Mouse (Mus musculus) stomach, postnatal 0 days (tissue): ENCODE data around the gene Arap1. TPM values are rescaled to one million over a fixed set of nuclear protein-coding genes. Genes with fewer than 3 reads are reported as not detected.
A peak's percentile ranks its signal among the peaks of the same experiment; 100 is the strongest.

Source experiments
- ATAC-seq: fragments of 200-750 bp; cut with Nextera tagmentation; 2 replicates; pipeline ENCODE4 v1.8.0; 2017; ENCODE audit not compliant: low FRiP score, low TSS enrichment
- DNase-seq: peaks from one replicate; pipeline ENCODE4 v3.0.0-alpha.2; 2016; ENCODE audit warnings: low spot score
- H3K27ac ChIP-seq: fragments of 300-500 bp; sonication (generic); replicated peaks from 2 replicates; pipeline ENCODE4 v1.5.1; 2014; ENCODE audit warnings: mild to moderate bottlenecking, control low read depth
- H3K27me3 ChIP-seq: fragments of 300-500 bp; sonication (generic); 2 replicates; pipeline ENCODE4 v1.6.1; 2014; ENCODE audit warnings: low read length; ENCODE audit not compliant: control insufficient read depth, insufficient read depth
- H3K36me3 ChIP-seq: fragments of 300-500 bp; sonication (generic); 2 replicates; pipeline ENCODE4 v1.6.1; 2014; ENCODE audit warnings: low read length, mixed read lengths; ENCODE audit not compliant: control insufficient read depth, insufficient read depth
- H3K4me1 ChIP-seq: fragments of 300-500 bp; sonication (generic); replicated peaks from 2 replicates; pipeline ENCODE4 v1.6.1; 2014; ENCODE audit warnings: antibody characterized with exemption; ENCODE audit not compliant: control insufficient read depth, insufficient read depth
- H3K4me2 ChIP-seq: fragments of 300-500 bp; sonication (generic); replicated peaks from 2 replicates; pipeline ENCODE4 v1.6.1; 2014; ENCODE audit warnings: low read depth, mild to moderate bottlenecking, control low read depth, moderate library complexity
- H3K4me3 ChIP-seq: fragments of 300-500 bp; sonication (generic); 2 replicates; pipeline ENCODE4 v1.5.1; 2014; ENCODE audit warnings: low read depth, low read length, control low read depth
- H3K9ac ChIP-seq: fragments of 300-500 bp; sonication (generic); 2 replicates; pipeline ENCODE4 v1.6.1; 2014; ENCODE audit warnings: mild to moderate bottlenecking, low read length, control low read depth, mixed read lengths
- H3K9me3 ChIP-seq: fragments of 300-500 bp; sonication (generic); 2 replicates; pipeline ENCODE4 v1.6.1; 2016; ENCODE audit warnings: low read length; ENCODE audit not compliant: control insufficient read depth
- CTCF ChIP-seq: IDR thresholded peaks from 2 replicates; pipeline ENCODE4 v1.5.1; 2016; ENCODE audit warnings: antibody characterized with exemption, low read depth, mild to moderate bottlenecking, moderate library complexity
- EP300 ChIP-seq: optimal IDR thresholded peaks from 2 replicates; pipeline ENCODE3; 2016; ENCODE audit warnings: antibody characterized with exemption
- WGBS: fragments of 180-500 bp; shearing (Covaris S2); extraction: QIAGEN DNeasy Blood & Tissue Kit; methylation state at CpG from one replicate; pipeline ENCODE4 v1.1.7; 2014; 5-methylcytosine and 5-hydroxymethylcytosine counted together
- polyA plus RNA-seq: library from polyadenylated mRNA; unstranded; fragments of >200 nt; fragmentation: Nextera tagmentation; extraction: Ambion mirVana; gene quantifications from 2 replicates; pipeline ENCODE4 v1.2.1, GENCODE M21; 2015

Arap1 gene
- polyA plus RNA-seq, 1 experiment from 2014 or later, result 37.2 TPM

DNA sequence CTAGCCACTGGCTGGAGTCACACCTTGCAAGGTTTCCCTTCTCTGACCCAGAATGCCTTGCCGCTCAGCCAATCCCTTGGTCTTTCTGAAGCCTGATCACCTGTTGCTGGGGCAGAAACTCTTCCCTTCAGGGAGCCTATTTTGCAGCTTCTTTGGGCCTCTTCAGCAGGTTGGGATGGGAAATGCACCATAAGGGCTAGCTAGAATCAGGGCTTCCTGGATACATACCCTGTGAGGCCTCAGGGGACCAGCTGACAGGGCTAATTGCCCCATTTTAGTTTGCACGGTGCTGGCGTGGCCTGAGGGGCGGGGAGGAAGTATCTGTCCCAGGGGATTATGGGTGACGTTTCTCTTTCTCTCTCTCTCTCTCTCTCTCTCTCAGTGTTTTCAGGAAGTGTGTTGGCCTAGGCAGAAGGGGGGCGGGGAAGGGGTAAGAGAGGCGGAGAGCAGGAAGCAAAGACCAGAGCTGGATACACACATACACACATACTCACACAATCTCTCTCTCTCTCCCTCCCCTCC lies 29.9 kb downstream of the Arap1 start:
- Histone ChIP-seq H3K27ac (peak overlapping the region; percentile 95), H3K4me1 (no peaks in the 10 kb centered on the region), H3K4me3 (peak overlapping the region; percentile 40), H3K27me3 (no peaks in the 10 kb centered on the region), H3K4me2 (peak overlapping the region; percentile 71), H3K9me3 (no peaks in the 10 kb centered on the region), H3K36me3 (no peaks in the 10 kb centered on the region), H3K9ac (peak overlapping the region; percentile 74)
- peak; percentile 90 for DNase-seq
- no peak for TF ChIP-seq EP300
- no peak for TF ChIP-seq CTCF
- WGBS, result 12% methylated on average over 6 of the region's 7 CpGs
- peak; percentile 94 for ATAC-seq

DNA sequence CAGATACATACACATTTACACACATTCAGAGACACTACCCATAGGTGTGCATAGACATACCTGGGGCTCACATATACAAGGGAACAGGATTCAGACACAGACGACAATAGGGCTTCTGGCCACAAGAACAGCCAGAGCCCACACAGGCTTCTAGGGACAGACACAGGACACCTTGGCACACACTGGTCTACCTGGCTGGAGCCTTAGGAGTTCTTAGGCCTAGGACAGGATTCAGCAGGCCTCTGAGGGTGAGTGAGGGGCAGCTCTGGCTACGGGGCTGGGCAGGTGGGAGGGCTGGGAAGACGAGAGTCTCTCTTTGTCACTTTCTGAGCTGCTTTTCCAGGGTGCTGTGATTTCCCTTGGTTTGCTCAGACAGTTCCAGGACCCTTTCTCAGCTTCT lies 30.4 kb downstream of the Arap1 start:
- ATAC-seq (peak; percentile 11; the same call in 1 of the 2 replicates), DNase-seq (peak; percentile 39)
- WGBS, result 29% methylated on average over 3 of the region's 3 CpGs
- H3K36me3 ChIP-seq, result no peaks in the 10 kb centered on the region
- no peaks in the 10 kb centered on the region for H3K27me3 ChIP-seq
- peak overlapping the region; percentile 95 for H3K27ac ChIP-seq
- peak overlapping the region; percentile 40 for H3K4me3 ChIP-seq
- TF ChIP-seq EP300 (no peak), CTCF (no peak)
- H3K9me3 ChIP-seq, result no peaks in the 10 kb centered on the region
- H3K4me2 ChIP-seq, result peak overlapping the region; percentile 71
- peak overlapping the region; percentile 74 for H3K9ac ChIP-seq
- H3K4me1 ChIP-seq, result no peaks in the 10 kb centered on the region

DNA sequence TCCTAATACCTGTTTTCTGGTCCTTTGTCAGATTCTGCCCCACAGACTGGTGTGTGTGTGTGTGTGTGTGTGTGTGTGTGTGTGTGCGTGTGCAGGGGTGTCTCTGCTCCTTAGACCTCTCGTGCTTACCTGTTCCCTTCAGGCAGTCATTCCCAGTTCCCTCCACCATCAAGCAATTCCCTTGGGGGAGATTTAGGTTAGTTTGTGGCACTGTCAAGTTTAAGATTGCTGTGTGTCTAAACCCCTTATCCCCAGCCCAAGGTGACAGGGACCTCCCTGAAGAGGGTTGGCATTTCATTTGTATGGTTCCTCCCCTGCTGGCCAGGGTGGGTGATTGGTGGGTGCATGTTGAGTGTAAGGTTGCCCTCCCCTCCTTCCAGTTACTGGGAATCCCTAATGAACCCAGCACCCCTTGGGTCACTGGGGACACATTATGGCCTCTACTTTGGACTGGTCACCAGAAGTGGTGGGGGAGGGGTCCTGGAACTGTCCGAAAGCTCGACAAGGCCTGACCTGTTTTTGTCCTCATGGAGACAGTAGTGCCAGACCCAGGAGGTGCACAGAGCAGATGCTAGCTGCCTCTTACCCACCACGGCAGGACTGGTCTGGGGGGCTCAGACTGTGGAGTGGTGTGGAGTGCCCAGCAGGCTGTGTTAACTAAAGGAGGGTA lies 31.1 kb downstream of the Arap1 start:
- ATAC-seq (no peak), DNase-seq (no peak)
- Histone ChIP-seq H3K27ac (peak overlapping the region; percentile 95), H3K4me3 (peak overlapping the region; percentile 40), H3K4me2 (peak overlapping the region; percentile 71), H3K9me3 (no peaks in the 10 kb centered on the region), H3K9ac (peak overlapping the region; percentile 74), H3K4me1 (no peaks in the 10 kb centered on the region), H3K36me3 (no peaks in the 10 kb centered on the region), H3K27me3 (no peaks in the 10 kb centered on the region)
- TF ChIP-seq EP300 (no peak), CTCF (no peak)
- WGBS, result 32% methylated on average over 5 of the region's 5 CpGs

DNA sequence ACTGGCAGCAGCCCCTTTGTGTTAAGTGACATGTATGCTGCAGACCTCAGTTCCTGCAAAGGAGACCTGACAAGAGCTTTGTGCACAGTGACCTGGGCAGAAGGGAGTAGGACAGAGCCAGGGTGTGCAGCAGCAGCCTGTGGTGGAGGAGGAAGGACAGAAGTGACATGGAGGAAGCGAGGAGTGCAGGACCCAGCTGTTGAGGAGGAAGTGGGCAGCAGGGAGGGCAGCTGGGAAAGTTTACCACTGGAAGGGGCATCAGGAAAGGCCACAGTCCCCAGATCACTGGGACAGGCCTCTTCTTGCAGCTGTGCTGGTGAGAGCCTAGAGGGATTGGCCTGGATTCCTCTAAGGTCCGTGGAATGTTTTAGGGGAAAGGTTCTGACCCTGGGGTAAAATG lies 31.9 kb downstream of the Arap1 start:
- Histone ChIP-seq H3K4me2 (peak overlapping the region; percentile 71), H3K4me3 (peak overlapping the region; percentile 40; the same call in 1 of the 2 replicates), H3K9me3 (no peaks in the 10 kb centered on the region), H3K4me1 (no peaks in the 10 kb centered on the region; the same call in 1 of the 2 replicates), H3K27me3 (no peaks in the 10 kb centered on the region), H3K9ac (0 out of 2 replicates have a peak overlapping the region, but pooled peaks have one; percentile 74), H3K27ac (peak overlapping the region; percentile 30; the same call in 1 of the 2 replicates), H3K36me3 (no peaks in the 10 kb centered on the region)
- TF ChIP-seq CTCF (no peak), EP300 (no peak)
- ATAC-seq (no peak), DNase-seq (no peak)
- 29% methylated on average over 2 of the region's 2 CpGs for WGBS

DNA sequence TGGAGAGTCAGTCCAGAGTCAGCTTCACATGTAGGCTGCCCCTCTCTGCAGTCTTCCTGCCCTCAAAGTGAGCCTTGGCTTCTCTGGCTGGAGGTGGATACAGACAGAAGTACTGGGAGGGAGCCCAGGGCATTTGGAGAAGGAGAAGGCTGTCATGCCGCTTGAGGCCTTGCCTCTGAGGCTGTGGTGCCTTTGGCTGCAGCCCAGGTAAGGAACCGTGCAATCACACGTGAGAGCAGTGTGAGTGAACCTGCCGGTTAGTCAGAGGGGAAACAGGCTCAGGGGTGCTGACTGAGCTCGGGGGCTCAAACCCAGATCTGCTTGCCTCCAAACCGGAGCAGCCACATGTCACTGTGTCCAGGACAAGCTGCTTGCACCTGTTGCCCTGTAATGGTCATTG lies 33.6 kb downstream of the Arap1 start:
- DNase-seq, result peak; percentile 53

DNA sequence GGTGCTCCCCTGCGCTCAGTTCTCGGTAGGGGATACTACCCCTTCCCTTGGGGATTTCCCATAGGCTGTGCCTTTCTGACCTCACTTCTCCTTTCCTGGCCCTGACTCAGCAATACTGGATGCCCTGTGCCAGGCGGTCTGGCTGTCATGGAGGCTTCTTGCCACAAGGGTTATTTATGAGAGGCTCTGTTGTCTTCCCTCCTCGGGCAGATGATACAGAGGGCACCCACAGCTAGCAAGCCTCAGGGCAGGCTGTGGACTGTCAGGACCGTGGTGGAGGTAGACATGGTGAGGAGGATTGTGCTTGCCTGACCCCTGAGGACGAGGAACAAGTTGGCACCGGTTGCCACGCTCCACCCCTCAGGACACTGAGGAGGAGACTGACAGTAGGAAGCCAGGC lies 34.5 kb downstream of the Arap1 start:
- Histone ChIP-seq H3K36me3 (no peaks in the 10 kb centered on the region), H3K27me3 (no peaks in the 10 kb centered on the region), H3K9me3 (no peaks in the 10 kb centered on the region), H3K4me2 (no peak overlapping the region), H3K4me1 (peaks cover 7% of the 10 kb centered on the region; the same call in 1 of the 2 replicates), H3K4me3 (no peak overlapping the region), H3K9ac (no peak overlapping the region), H3K27ac (peak overlapping the region; percentile 40)
- no peak for TF ChIP-seq EP300
- TF ChIP-seq CTCF, result peak; percentile 36
- WGBS, result 55% methylated on average over 8 of the region's 8 CpGs
- peak; percentile 9; the same call in 1 of the 2 replicates for ATAC-seq
- DNase-seq, result peak; percentile 52

More for the DNA sequence above, 33.6 kb downstream of the Arap1 start:
- no peak overlapping the region for H3K4me2 ChIP-seq
- ATAC-seq, result no peak
- peaks cover 7% of the 10 kb centered on the region; the same call in 1 of the 2 replicates for H3K4me1 ChIP-seq
- no peaks in the 10 kb centered on the region for H3K27me3 ChIP-seq
- no peak overlapping the region for H3K9ac ChIP-seq
- no peak overlapping the region for H3K4me3 ChIP-seq
- WGBS, result 48% methylated on average over 6 of the region's 6 CpGs
- H3K9me3 ChIP-seq, result no peaks in the 10 kb centered on the region
- no peaks in the 10 kb centered on the region for H3K36me3 ChIP-seq
- no peak overlapping the region for H3K27ac ChIP-seq
- TF ChIP-seq CTCF (no peak), EP300 (no peak)
